Mouse (Mus musculus) intestine, embryonic 15.5 days (tissue): ENCODE measurements around the gene Bet1l. TPM values are rescaled to one million over a fixed set of nuclear protein-coding genes. Genes with fewer than 3 reads are reported as not detected.
"Not testable (repeated sequence)": the region's sequence is repeated elsewhere in the genome, so short reads cannot be mapped to it uniquely, and the experiment has no call there.

ENCODE experiments used
- ATAC-seq: fragments of 200-750 bp; cut with Nextera tagmentation; 2 replicates; pipeline ENCODE4 v1.8.0; 2017; ENCODE audit warnings: moderate TSS enrichment, moderate library complexity
- H3K27ac ChIP-seq: fragments of 300-500 bp; sonication (generic); 2 replicates; pipeline ENCODE4 v1.5.1; 2015; ENCODE audit warnings: mild to moderate bottlenecking, inconsistent platforms
- H3K27me3 ChIP-seq: fragments of 300-500 bp; sonication (generic); replicated peaks from 2 replicates; pipeline ENCODE4 v1.6.1; 2015; ENCODE audit warnings: inconsistent platforms
- H3K36me3 ChIP-seq: fragments of 300-500 bp; sonication (generic); 2 replicates; pipeline ENCODE4 v1.6.1; 2015; ENCODE audit warnings: inconsistent platforms
- H3K4me1 ChIP-seq: fragments of 300-500 bp; sonication (generic); replicated peaks from 2 replicates; pipeline ENCODE4 v1.6.1; 2015; ENCODE audit warnings: inconsistent platforms
- H3K4me2 ChIP-seq: fragments of 300-500 bp; sonication (generic); replicated peaks from 2 replicates; pipeline ENCODE4 v1.6.1; 2015; ENCODE audit warnings: mild to moderate bottlenecking, inconsistent platforms
- H3K4me3 ChIP-seq: fragments of 300-500 bp; sonication (generic); replicated peaks from 2 replicates; pipeline ENCODE4 v1.5.1; 2015; ENCODE audit warnings: inconsistent platforms
- H3K9ac ChIP-seq: fragments of 300-500 bp; sonication (generic); 2 replicates; pipeline ENCODE4 v1.6.1; 2015; ENCODE audit warnings: inconsistent platforms
- H3K9me3 ChIP-seq: fragments of 300-500 bp; sonication (generic); 2 replicates; pipeline ENCODE4 v1.6.1; 2016; ENCODE audit warnings: inconsistent platforms
- WGBS: fragments of 180-500 bp; shearing (Covaris S2); methylation state at CpG from one replicate; pipeline ENCODE4 v1.1.7; 2015; 5-methylcytosine and 5-hydroxymethylcytosine counted together
- polyA plus RNA-seq: library from polyadenylated mRNA; unstranded; fragments of >200 nt; fragmentation: Nextera tagmentation; extraction: Ambion mirVana; gene quantifications from 2 replicates; pipeline ENCODE4 v1.2.1, GENCODE M21; 2015

Bet1l gene
- polyA plus RNA-seq, result 31.7 and 37.1 TPM in 2 replicates

GRCm38 (mm10) chr7:140857550-140858505, at the start of gene Bet1l:
TSS of gene Bet1l (minus strand) at chr7:140857577.
- WGBS, result 34% methylated on average over 40 of the region's 40 CpGs
- Histone ChIP-seq H3K36me3 (peaks cover 37% of the 10 kb centered on the region), H3K9ac (peak within 1 kb of the TSS; percentile 85)

GRCm38 (mm10) chr7:140907131-140907530, 49.8 kb upstream of the Bet1l start:
- Histone ChIP-seq H3K36me3 (no peaks in the 10 kb centered on the region), H3K9ac (no peak overlapping the region), H3K4me3 (no peak overlapping the region), H3K4me1 (0 out of 2 replicates have a peak, but pooled peaks cover 7% of the 10 kb centered on the region), H3K9me3 (no peaks in the 10 kb centered on the region), H3K27ac (no peak overlapping the region), H3K4me2 (no peak overlapping the region), H3K27me3 (no peaks in the 10 kb centered on the region)
- no peak for ATAC-seq
- 81% methylated on average over 13 of the region's 13 CpGs for WGBS

More at GRCm38 (mm10) chr7:140857550-140858505, at the start of gene Bet1l:
- peak within 1 kb of the TSS; percentile 98 for H3K4me2 ChIP-seq
- H3K4me3 ChIP-seq, result peak within 1 kb of the TSS; percentile 57
- no peaks in the 10 kb centered on the region for H3K9me3 ChIP-seq
- peak within 1 kb of the TSS; percentile 95 for H3K27ac ChIP-seq
- H3K4me1 ChIP-seq, result peaks cover 20% of the 10 kb centered on the region
- ATAC-seq, result peak; percentile 39
- no peaks in the 10 kb centered on the region for H3K27me3 ChIP-seq

GRCm38 (mm10) chr7:140905642-140906081, 48.3 kb upstream of the Bet1l start:
- 0 out of 2 replicates have a peak, but pooled peaks cover 7% of the 10 kb centered on the region for H3K4me1 ChIP-seq
- ATAC-seq, result no peak
- H3K27ac ChIP-seq, result no peak overlapping the region
- 65% methylated on average over 2 of the region's 2 CpGs for WGBS
- H3K4me3 ChIP-seq, result no peak overlapping the region
- H3K9me3 ChIP-seq, result no peaks in the 10 kb centered on the region
- no peaks in the 10 kb centered on the region for H3K36me3 ChIP-seq
- no peak overlapping the region for H3K4me2 ChIP-seq
- no peaks in the 10 kb centered on the region for H3K27me3 ChIP-seq
- H3K9ac ChIP-seq, result no peak overlapping the region

- H3K4me2 ChIP-seq, result no peak overlapping the region
- no peaks in the 10 kb centered on the region for H3K27me3 ChIP-seq
- no peaks in the 10 kb centered on the region for H3K9me3 ChIP-seq
- H3K27ac ChIP-seq, result no peak overlapping the region
- WGBS, result 24% methylated on average over 13 of the region's 13 CpGs
- peaks cover under 1% of the 10 kb centered on the region; the same call in 1 of the 2 replicates for H3K36me3 ChIP-seq
- no peak overlapping the region for H3K4me3 ChIP-seq
- no peak overlapping the region for H3K9ac ChIP-seq
- no peaks in the 10 kb centered on the region for H3K4me1 ChIP-seq
- peak; percentile 52 for ATAC-seq
These were observed 45.8 kb upstream of the Bet1l start for GRCm38 (mm10) chr7:140903212-140903611.

GRCm38 (mm10) chr7:140902036-140902875, 44.9 kb upstream of the Bet1l start:
- H3K9ac ChIP-seq, result no peak overlapping the region
- no peaks in the 10 kb centered on the region for H3K9me3 ChIP-seq
- no peaks in the 10 kb centered on the region for H3K27me3 ChIP-seq
- no peak overlapping the region for H3K27ac ChIP-seq
- H3K36me3 ChIP-seq, result peaks cover 10% of the 10 kb centered on the region; the same call in 1 of the 2 replicates
- WGBS, result 85% methylated on average over 15 of the region's 15 CpGs
- ATAC-seq, result no peak
- H3K4me1 ChIP-seq, result no peaks in the 10 kb centered on the region
- H3K4me3 ChIP-seq, result no peak overlapping the region
- H3K4me2 ChIP-seq, result no peak overlapping the region

- Histone ChIP-seq H3K4me3 (no peak within 1 kb of the TSS), H3K36me3 (peaks cover 18% of the 10 kb centered on the region), H3K27me3 (no peaks in the 10 kb centered on the region), H3K4me1 (no peaks in the 10 kb centered on the region), H3K27ac (no peak within 1 kb of the TSS), H3K9me3 (no peaks in the 10 kb centered on the region), H3K9ac (no peak within 1 kb of the TSS), H3K4me2 (no peak within 1 kb of the TSS)
- 69% methylated on average over 10 of the region's 10 CpGs for whole genome bisulfite sequencing
- no peak for ATAC-seq
These were observed 42.8 kb upstream of the Bet1l start, which contains the start of gene Cox8b for GRCm38 (mm10) chr7:140900220-140900619. TSS of gene Cox8b (minus strand) at chr7:140900446.

- no peak overlapping the region for H3K9ac ChIP-seq
- 78% methylated on average over 3 of the region's 3 CpGs for WGBS
- H3K4me1 ChIP-seq, result no peaks in the 10 kb centered on the region
- H3K27ac ChIP-seq, result no peak overlapping the region
- ATAC-seq, result no peak
- H3K9me3 ChIP-seq, result no peaks in the 10 kb centered on the region
- H3K36me3 ChIP-seq, result peaks cover 26% of the 10 kb centered on the region
- no peak overlapping the region for H3K4me3 ChIP-seq
- H3K27me3 ChIP-seq, result no peaks in the 10 kb centered on the region
- no peak overlapping the region for H3K4me2 ChIP-seq
These were observed 41.7 kb upstream of the Bet1l start for GRCm38 (mm10) chr7:140899121-140899520.

GRCm38 (mm10) chr7:140897863-140898262, 40.5 kb upstream of the Bet1l start:
- Histone ChIP-seq H3K9me3 (no peaks in the 10 kb centered on the region), H3K9ac (no peak overlapping the region), H3K27ac (no peak overlapping the region), H3K4me3 (no peak overlapping the region), H3K4me2 (no peak overlapping the region), H3K36me3 (peaks cover 30% of the 10 kb centered on the region), H3K4me1 (no peaks in the 10 kb centered on the region), H3K27me3 (no peaks in the 10 kb centered on the region)
- WGBS, result 92% methylated on average over 7 of the region's 7 CpGs
- ATAC-seq, result no peak

- no peak overlapping the region for H3K4me3 ChIP-seq
- no peaks in the 10 kb centered on the region for H3K9me3 ChIP-seq
- no peak overlapping the region for H3K4me2 ChIP-seq
- 94% methylated on average over 3 of the region's 3 CpGs for WGBS
- no peak overlapping the region for H3K9ac ChIP-seq
- peaks cover 37% of the 10 kb centered on the region for H3K36me3 ChIP-seq
- no peaks in the 10 kb centered on the region for H3K27me3 ChIP-seq
- H3K27ac ChIP-seq, result no peak overlapping the region
- no peak for ATAC-seq
- H3K4me1 ChIP-seq, result no peaks in the 10 kb centered on the region
These were observed 37.2 kb upstream of the Bet1l start for GRCm38 (mm10) chr7:140894611-140895010.

GRCm38 (mm10) chr7:140894031-140894430, 36.7 kb upstream of the Bet1l start:
- WGBS, result 90% methylated on average over 7 of the region's 7 CpGs
- Histone ChIP-seq H3K9me3 (no peaks in the 10 kb centered on the region), H3K9ac (no peak overlapping the region), H3K4me1 (no peaks in the 10 kb centered on the region), H3K27ac (no peak overlapping the region), H3K36me3 (peaks cover 41% of the 10 kb centered on the region), H3K4me2 (no peak overlapping the region), H3K27me3 (no peaks in the 10 kb centered on the region), H3K4me3 (no peak overlapping the region)
- no peak for ATAC-seq

GRCm38 (mm10) chr7:140890636-140891035, 33.3 kb upstream of the Bet1l start:
- H3K4me1 ChIP-seq, H3K9ac ChIP-seq, H3K4me3 ChIP-seq, ATAC-seq, H3K27ac ChIP-seq, H3K27me3 ChIP-seq, H3K9me3 ChIP-seq, H3K4me2 ChIP-seq: not testable (repeated sequence)
- peaks cover 33% of the 10 kb centered on the region for H3K36me3 ChIP-seq
- 97% methylated on average over 16 of the region's 16 CpGs for WGBS

GRCm38 (mm10) chr7:140882469-140882803, 25.1 kb upstream of the Bet1l start:
- Histone ChIP-seq H3K9ac (peak overlapping the region; percentile 60), H3K36me3 (0 out of 2 replicates have a peak, but pooled peaks cover 8% of the 10 kb centered on the region), H3K4me1 (peaks cover 11% of the 10 kb centered on the region), H3K27ac (0 out of 2 replicates have a peak overlapping the region, but pooled peaks have one; percentile 85), H3K4me3 (peak overlapping the region; percentile 59), H3K4me2 (peak overlapping the region; percentile 82), H3K9me3 (no peaks in the 10 kb centered on the region), H3K27me3 (no peaks in the 10 kb centered on the region)
- WGBS, result 0% methylated on average over 12 of the region's 12 CpGs
- peak; percentile 53 for ATAC-seq
